Mouse (Mus musculus): ENCODE data around the gene Atxn3. TPM values are rescaled to one million over a fixed set of nuclear protein-coding genes. Genes with fewer than 3 reads are reported as not detected.

Gene Atxn3
- polyA plus RNA-seq (2021) = 16.1 TPM

- ChIA-PET POLR2A (interaction anchor here (0.7 kb wide), 1 partner anchor 663 kb away, joined by 4 read pairs; no protein-coding TSS in a partner anchor), CTCF (interaction anchor here (0.7 to 1.1 kb wide), 2 partner anchors 12 to 17 kb away, joined by 3 read pairs; no protein-coding TSS in a partner anchor)
- in situ Hi-C loops (cut with MboI; ENCODE audit: low pct_unique_long_range_greater_than_20kb) = no loop called here
- no peaks in the 10 kb centered on the region for H3K27me3 ChIP-seq
- DNase-seq (ENCODE audit: low read depth, low spot score) = peak; percentile 64
- TF ChIP-seq CTCF (IDR thresholded peaks at IDR 0.05) = peak; percentile 84
- peak; percentile 97 for ATAC-seq
Measured at GRCm38 (mm10) chr12:101957942-101958544, at the start of gene Atxn3. TSS of gene Atxn3 (minus strand) at chr12:101958246.

GRCm38 (mm10) chr12:102000785-102001184, 42.7 kb upstream of the Atxn3 start:
- DNase-seq (ENCODE audit: low read depth, low spot score) (no peak), ATAC-seq (no peak)
- CTCF ChIA-PET = no interaction called here
- POLR2A ChIA-PET = no interaction called here
- no peak for TF ChIP-seq CTCF (IDR thresholded peaks at IDR 0.05)
- in situ Hi-C loops (cut with MboI; ENCODE audit: low pct_unique_long_range_greater_than_20kb) = no loop called here
- no peaks in the 10 kb centered on the region for H3K27me3 ChIP-seq

GRCm38 (mm10) chr12:101998929-101999328, 40.9 kb upstream of the Atxn3 start:
- TF ChIP-seq CTCF (IDR thresholded peaks at IDR 0.05) = no peak
- no peak for ATAC-seq
- ChIA-PET CTCF (interaction anchor here (1.4 to 1.5 kb wide), 2 partner anchors 9 to 487 kb away, joined by 3 read pairs; no protein-coding TSS in a partner anchor), POLR2A (no interaction called here)
- in situ Hi-C loops (cut with MboI; ENCODE audit: low pct_unique_long_range_greater_than_20kb) = loop anchor here (25.0 kb wide), 1 partner anchor 763 kb away; the partner anchor contains the start of genes Gm20604, Gm28051, Gon7 and Ubr7
- H3K27me3 ChIP-seq = no peaks in the 10 kb centered on the region
- DNase-seq (ENCODE audit: low read depth, low spot score) = no peak

GRCm38 (mm10) chr12:101994576-101995467, 36.8 kb upstream of the Atxn3 start:
- no peak for ATAC-seq
- ChIA-PET CTCF (no interaction called here), POLR2A (no interaction called here)
- no peak for TF ChIP-seq CTCF (IDR thresholded peaks at IDR 0.05)
- H3K27me3 ChIP-seq = no peaks in the 10 kb centered on the region
- in situ Hi-C loops (cut with MboI; ENCODE audit: low pct_unique_long_range_greater_than_20kb) = loop anchor here (25.0 kb wide), 1 partner anchor 767 kb away; the partner anchor contains the start of genes Gm20604, Gm28051, Gon7 and Ubr7
- no peak for DNase-seq (ENCODE audit: low read depth, low spot score)

- no peak for ATAC-seq
- H3K27me3 ChIP-seq = no peaks in the 10 kb centered on the region
- POLR2A ChIA-PET = interaction anchor here (1.0 kb wide), 1 partner anchor 387 kb away, joined by 3 read pairs; no protein-coding TSS in a partner anchor
- TF ChIP-seq CTCF (IDR thresholded peaks at IDR 0.05) = no peak
- CTCF ChIA-PET = no interaction called here
- DNase-seq (ENCODE audit: low read depth, low spot score) = no peak
- in situ Hi-C loops (cut with MboI; ENCODE audit: low pct_unique_long_range_greater_than_20kb) = loop anchor here (10.0 to 25.0 kb wide), 2 partner anchors 477 to 775 kb away; partner anchors contain the start of genes Gm20604, Gm28051, Golga5 and Gon7
Measured at GRCm38 (mm10) chr12:101987659-101988058, 29.6 kb upstream of the Atxn3 start.

- ATAC-seq = no peak
- H3K27me3 ChIP-seq = no peaks in the 10 kb centered on the region
- in situ Hi-C loops (cut with MboI; ENCODE audit: low pct_unique_long_range_greater_than_20kb) = loop anchor here (10.0 to 25.0 kb wide), 2 partner anchors 480 to 777 kb away; partner anchors contain the start of genes Gm20604, Gm28051, Golga5 and Gon7
- no peak for TF ChIP-seq CTCF (IDR thresholded peaks at IDR 0.05)
- ChIA-PET POLR2A (no interaction called here), CTCF (no interaction called here)
- no peak for DNase-seq (ENCODE audit: low read depth, low spot score)
Measured at GRCm38 (mm10) chr12:101985110-101985509, 27.1 kb upstream of the Atxn3 start.

GRCm38 (mm10) chr12:101982977-101983376, 24.9 kb upstream of the Atxn3 start:
- CTCF ChIA-PET = no interaction called here
- H3K27me3 ChIP-seq = no peaks in the 10 kb centered on the region
- no peak for DNase-seq (ENCODE audit: low read depth, low spot score)

GRCm38 (mm10) chr12:101981559-101981958, 23.5 kb upstream of the Atxn3 start:
- no peak for DNase-seq (ENCODE audit: low read depth, low spot score)
- TF ChIP-seq CTCF (IDR thresholded peaks at IDR 0.05) = no peak
- CTCF ChIA-PET = interaction anchor here (1.1 kb wide), 2 partner anchors 8 to 361 kb away, joined by 3 to 4 read pairs; no protein-coding TSS in a partner anchor
- POLR2A ChIA-PET = interaction anchor here (0.7 kb wide), 1 partner anchor 53 kb away, joined by 5 read pairs; no protein-coding TSS in a partner anchor
- no peak for ATAC-seq
- no peaks in the 10 kb centered on the region for H3K27me3 ChIP-seq
- in situ Hi-C loops (cut with MboI; ENCODE audit: low pct_unique_long_range_greater_than_20kb) = loop anchor here (5.0 to 25.0 kb wide), 3 partner anchors 401 to 781 kb away; partner anchors contain the start of genes Gm20604, Gm28051, Golga5 and Gon7

More at GRCm38 (mm10) chr12:101982977-101983376, 24.9 kb upstream of the Atxn3 start:
- POLR2A ChIA-PET = no interaction called here
- in situ Hi-C loops (cut with MboI; ENCODE audit: low pct_unique_long_range_greater_than_20kb) = loop anchor here (5.0 to 25.0 kb wide), 3 partner anchors 399 to 779 kb away; partner anchors contain the start of genes Gm20604, Gm28051, Golga5 and Gon7
- ATAC-seq = no peak
- no peak for TF ChIP-seq CTCF (IDR thresholded peaks at IDR 0.05)

GRCm38 (mm10) chr12:101980266-101980665, 22.2 kb upstream of the Atxn3 start:
- TF ChIP-seq CTCF (IDR thresholded peaks at IDR 0.05) = no peak
- POLR2A ChIA-PET = no interaction called here
- DNase-seq (ENCODE audit: low read depth, low spot score) (no peak), ATAC-seq (no peak)
- in situ Hi-C loops (cut with MboI; ENCODE audit: low pct_unique_long_range_greater_than_20kb) = loop anchor here (5.0 to 25.0 kb wide), 3 partner anchors 402 to 782 kb away; partner anchors contain the start of genes Gm20604, Gm28051, Golga5 and Gon7
- CTCF ChIA-PET = interaction anchor here (1.1 kb wide), 1 partner anchor 9 kb away, joined by 3 read pairs; no protein-coding TSS in a partner anchor
- no peaks in the 10 kb centered on the region for H3K27me3 ChIP-seq

GRCm38 (mm10) chr12:101979213-101979750, 21.2 kb upstream of the Atxn3 start:
- DNase-seq (ENCODE audit: low read depth, low spot score) = no peak
- POLR2A ChIA-PET = no interaction called here
- in situ Hi-C loops (cut with MboI; ENCODE audit: low pct_unique_long_range_greater_than_20kb) = loop anchor here (25.0 kb wide), 1 partner anchor 783 kb away; the partner anchor contains the start of genes Gm20604, Gm28051, Gon7 and Ubr7

More at GRCm38 (mm10) chr12:101979213-101979750, 21.2 kb upstream of the Atxn3 start:
- no peak for TF ChIP-seq CTCF (IDR thresholded peaks at IDR 0.05)
- no peaks in the 10 kb centered on the region for H3K27me3 ChIP-seq
- CTCF ChIA-PET = no interaction called here
- ATAC-seq = no peak
